Mouse (Mus musculus): Measurements from ENCODE around the gene Vmn2r66. TPM values are rescaled to one million over a fixed set of nuclear protein-coding genes. Genes with fewer than 3 reads are reported as not detected.

The Vmn2r66 gene
- polyA plus RNA-seq (2015; fragmentation: Nextera tagmentation; extraction: Ambion mirVana) = not detected in 2 replicates

- H3K9me3 ChIP-seq = no peaks in the 10 kb centered on the region; the same call in 1 of the 2 replicates
- no peak within 1 kb of the TSS for H3K27ac ChIP-seq
- no peaks in the 10 kb centered on the region for H3K36me3 ChIP-seq
- H3K4me1 ChIP-seq (replicated peaks) = no peaks in the 10 kb centered on the region
- H3K4me2 ChIP-seq (replicated peaks) = no peak within 1 kb of the TSS
- no peak within 1 kb of the TSS for H3K9ac ChIP-seq (replicated peaks)
- 93% methylated on average over 1 of the region's 1 CpGs for WGBS
- no peak for ATAC-seq
- no peak within 1 kb of the TSS for H3K4me3 ChIP-seq (replicated peaks)
- no peaks in the 10 kb centered on the region for H3K27me3 ChIP-seq
Observed at GRCm38 (mm10) chr7:85012168-85012567, at the start of gene Vmn2r66. Gene Vmn2r66 (minus strand): TSS chr7:85012268.

- WGBS = 73% methylated on average over 2 of the region's 2 CpGs
- no peak overlapping the region for H3K9ac ChIP-seq (replicated peaks)
- H3K9me3 ChIP-seq = no peaks in the 10 kb centered on the region
- H3K4me3 ChIP-seq (replicated peaks) = no peak overlapping the region
- no peak for ATAC-seq
- no peaks in the 10 kb centered on the region for H3K27me3 ChIP-seq
- no peaks in the 10 kb centered on the region for H3K4me1 ChIP-seq (replicated peaks)
- no peaks in the 10 kb centered on the region for H3K36me3 ChIP-seq
- H3K27ac ChIP-seq = no peak overlapping the region
- no peak overlapping the region for H3K4me2 ChIP-seq (replicated peaks)
Observed at GRCm38 (mm10) chr7:84996694-84997093, 15.4 kb downstream of the Vmn2r66 start.

- H3K27me3 ChIP-seq = no peaks in the 10 kb centered on the region
- H3K27ac ChIP-seq = no peak within 1 kb of the TSS
- no peak for ATAC-seq
- no peak within 1 kb of the TSS for H3K9ac ChIP-seq (replicated peaks)
- no peaks in the 10 kb centered on the region for H3K9me3 ChIP-seq
- H3K36me3 ChIP-seq = no peaks in the 10 kb centered on the region
- 73% methylated on average over 1 of the region's 1 CpGs for WGBS
- H3K4me3 ChIP-seq (replicated peaks) = no peak within 1 kb of the TSS
- no peak within 1 kb of the TSS for H3K4me2 ChIP-seq (replicated peaks)
- H3K4me1 ChIP-seq (replicated peaks) = no peaks in the 10 kb centered on the region
Observed at GRCm38 (mm10) chr7:84964015-84964414, 48.1 kb downstream of the Vmn2r66 start, which contains the start of gene Vmn2r65. Gene Vmn2r65 (minus strand): TSS chr7:84964115.

Other genes with a start within 250 kb of the Vmn2r66 start
- gene Olfr291, start 158.7 kb downstream of the Vmn2r66 start, polyA plus RNA-seq (2015; fragmentation: Nextera tagmentation; extraction: Ambion mirVana) = not detected in 2 replicates
- not detected in 2 replicates for gene Vmn2r65, start 48.2 kb downstream of the Vmn2r66 start, polyA plus RNA-seq (2015; fragmentation: Nextera tagmentation; extraction: Ambion mirVana)
- not detected in 2 replicates for gene Vmn2r67, start 143.7 kb upstream of the Vmn2r66 start, polyA plus RNA-seq (2015; fragmentation: Nextera tagmentation; extraction: Ambion mirVana)
- gene Vmn2r68, start 225.5 kb upstream of the Vmn2r66 start, polyA plus RNA-seq (2015; fragmentation: Nextera tagmentation; extraction: Ambion mirVana) = not detected in 2 replicates